Mouse (Mus musculus) gastrocnemius, adult 18-20 months (tissue): Measurements from ENCODE around the gene Mettl7b. TPM values are rescaled to one million over a fixed set of nuclear protein-coding genes. Genes with fewer than 3 reads are reported as not detected.
"Not testable (repeated sequence)": the region's sequence is repeated elsewhere in the genome, so short reads cannot be mapped to it uniquely, and the experiment has no call there.

Experiments used
- DNase-seq: peaks from one replicate; pipeline ENCODE4 v3.0.0; 2021; ENCODE audit warnings: low spot score
- long read RNA-seq, 2 experiments: library from polyadenylated mRNA; stranded (forward); transcript quantifications; one replicate each; pipeline ENCODE4 v2.0.0; 2021
- total RNA-seq, 2 experiments: library from RNA; stranded (reverse); gene quantifications; 2 replicates each; pipeline ENCODE4 v1.2.3; 2021

Mettl7b gene
- total RNA-seq, result under 1 TPM in 1 of 2 experiments, not detected in 1; 0.24 TPM
- long read RNA-seq, experiment 1, partial matches to known transcripts, result 0 of 1 reads
- long read RNA-seq, experiment 1, other reads (novel, unspliced or antisense), result 0 of 1 reads
- long read RNA-seq, experiment 2, result 0 reads

DNA sequence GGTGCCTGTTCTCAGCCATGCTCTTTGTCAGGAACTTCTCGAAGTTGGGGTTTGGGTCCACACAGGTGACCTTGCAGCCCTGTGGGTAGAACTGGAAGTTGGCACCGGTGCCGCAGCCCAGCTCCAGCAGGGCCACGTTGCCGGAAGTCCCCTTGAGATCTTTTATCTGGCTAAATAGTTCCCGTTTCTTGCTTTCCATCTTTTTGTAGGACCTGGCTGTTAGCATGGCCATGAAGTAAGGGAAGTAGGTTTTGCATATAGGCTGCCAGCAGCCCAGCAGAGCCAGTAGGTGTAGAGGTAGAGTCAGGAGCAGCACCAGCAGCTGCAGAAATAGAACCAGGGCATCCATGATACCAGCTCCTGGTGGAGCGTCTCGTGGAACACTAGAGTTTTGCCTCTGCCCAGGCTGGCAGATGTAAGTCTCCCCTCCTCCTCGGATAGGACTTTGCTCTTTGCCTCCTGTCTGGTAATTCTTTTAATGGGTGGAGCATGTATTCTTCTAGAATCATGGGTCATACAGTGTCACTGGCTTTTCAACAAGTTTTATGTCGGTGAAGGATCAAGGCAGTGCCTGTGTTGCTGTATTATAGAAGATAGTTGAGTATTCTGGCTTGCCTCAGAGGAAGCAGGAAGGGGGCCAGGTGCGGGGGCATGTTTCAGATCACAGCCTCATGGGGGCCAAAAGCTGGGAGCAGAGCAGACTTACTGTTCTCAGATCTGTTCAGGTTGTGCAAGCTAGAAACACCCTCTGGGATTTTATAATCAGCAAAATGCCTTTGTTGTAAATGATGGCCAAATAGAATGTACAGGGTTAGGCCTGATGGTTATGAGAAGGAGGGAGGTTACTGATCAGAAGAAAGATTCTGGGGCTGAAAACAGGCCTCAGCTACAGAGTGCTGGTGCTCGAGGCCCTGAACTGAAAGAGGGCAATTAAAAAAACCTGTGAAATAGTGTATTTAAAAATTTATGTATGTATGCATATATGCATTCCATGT, at the start of gene Mettl7b:
Gene Mettl7b, minus strand, starts transcription at position 399 of the 995 bp plus-strand sequence.
- DNase-seq, result no peak

DNA sequence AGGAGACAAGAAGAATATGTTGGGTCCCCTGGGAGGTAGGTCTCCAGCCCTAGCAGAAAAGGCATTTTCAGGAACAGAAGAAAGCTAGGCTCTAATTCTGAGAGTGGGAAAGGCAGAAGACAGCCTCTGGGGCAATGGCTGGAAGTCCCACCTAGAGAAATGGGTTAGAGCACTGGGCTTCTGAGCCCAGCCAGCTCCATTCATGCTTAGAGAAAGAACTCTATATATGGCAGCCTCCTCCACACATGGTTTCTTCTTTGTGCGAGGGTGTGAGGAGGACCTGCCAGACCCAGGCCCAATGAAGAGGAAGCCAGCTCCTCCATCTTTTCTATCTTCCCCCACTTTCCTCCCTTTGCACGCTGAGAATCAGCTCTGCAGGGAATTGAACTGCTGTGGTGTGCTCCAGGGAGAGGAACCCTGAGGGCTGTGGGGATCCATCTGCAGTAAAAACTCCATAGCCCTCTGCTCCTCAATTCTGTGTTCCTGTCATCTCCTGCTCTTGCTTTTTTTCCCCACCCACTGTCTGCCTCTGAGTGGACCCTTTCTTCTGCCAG, 49.6 kb upstream of the Mettl7b start, which contains the start of gene Olfr763:
Gene Olfr763, plus strand, starts transcription at position 504 of the 554 bp plus-strand sequence.
- DNase-seq, result no peak

DNA sequence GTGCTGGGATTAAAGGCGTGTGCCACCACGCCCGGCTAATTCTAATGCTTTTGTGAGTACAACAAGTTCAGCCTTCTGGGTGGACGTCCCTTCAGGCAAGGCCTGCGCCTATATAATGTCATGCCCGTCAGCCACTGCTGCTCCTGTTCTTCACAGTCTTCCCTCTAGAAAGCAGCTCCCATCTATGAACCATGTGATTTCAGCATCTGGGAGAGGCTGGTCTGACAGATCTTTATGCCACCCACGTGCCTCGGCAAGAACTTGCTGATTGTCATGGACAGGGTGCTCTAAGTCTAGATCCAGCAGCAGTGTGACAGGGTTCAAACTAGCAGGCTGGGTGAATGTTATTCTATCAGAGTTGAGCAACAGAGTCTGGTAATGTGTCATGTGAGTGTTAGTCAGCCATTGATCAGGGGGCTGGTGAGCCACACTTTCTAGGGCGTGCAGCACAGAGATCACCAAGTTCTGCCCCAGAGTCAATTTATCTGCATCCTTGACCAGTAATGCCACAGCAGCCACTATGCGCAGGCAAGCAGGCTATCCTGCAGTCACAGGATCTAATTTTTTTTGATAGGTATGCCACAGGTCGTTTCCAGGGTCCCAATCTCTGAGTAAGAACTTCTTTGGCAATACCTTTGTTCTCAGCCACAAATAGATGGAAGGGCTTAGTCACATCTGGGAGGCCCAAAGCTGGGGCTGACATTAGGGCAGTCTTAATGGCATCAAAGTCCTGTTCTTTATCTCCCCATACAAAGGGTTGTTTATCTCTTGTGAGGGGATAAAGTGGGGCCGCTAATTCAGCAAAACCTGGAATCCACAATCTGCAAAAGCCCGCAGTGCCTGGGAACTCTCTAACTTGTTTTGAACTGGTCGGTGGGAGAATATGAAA, 43.5 kb upstream of the Mettl7b start:
- DNase-seq, result no peak

DNA sequence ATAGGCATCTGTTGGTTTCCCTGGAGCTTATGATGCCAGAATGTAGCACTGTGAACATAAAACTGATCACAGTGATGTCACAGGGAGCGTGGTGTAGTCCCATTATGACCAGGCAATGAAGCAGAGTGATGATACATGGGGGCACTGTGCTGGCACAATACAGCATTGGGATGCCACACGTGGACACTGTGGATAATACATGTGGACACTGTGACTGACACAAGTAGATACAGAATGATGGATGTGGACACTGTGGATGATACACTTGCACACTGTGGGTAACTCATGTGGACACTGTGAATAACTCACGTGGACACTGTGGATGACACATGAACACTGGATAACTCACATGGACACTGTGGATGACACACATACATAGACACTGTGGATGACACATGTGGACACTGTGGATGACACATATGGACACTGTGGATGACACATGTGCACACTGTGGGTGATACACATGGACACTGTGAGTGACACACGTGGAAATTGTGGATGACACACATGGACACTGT, 35.8 kb upstream of the Mettl7b start:
- no peak for DNase-seq

DNA sequence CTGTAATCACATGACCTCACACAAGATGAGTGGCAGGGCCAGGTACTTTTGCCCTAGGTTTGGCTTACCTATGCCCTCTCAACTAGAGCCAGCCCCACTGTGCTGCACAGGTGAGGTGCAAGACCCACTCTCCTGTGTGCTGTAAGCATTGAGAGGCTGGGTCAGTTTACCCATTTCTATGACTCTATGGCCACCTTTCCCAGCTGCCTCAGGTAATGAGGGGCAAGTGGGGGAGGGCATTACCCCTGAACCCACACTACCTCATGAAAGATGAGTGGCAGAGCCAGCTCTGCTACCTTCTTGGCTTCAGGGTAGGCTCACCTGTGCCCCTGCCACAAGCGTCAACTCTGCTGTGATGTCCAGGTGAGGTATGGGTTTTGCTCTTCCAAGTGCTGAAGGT, 35.0 kb upstream of the Mettl7b start:
- no peak for DNase-seq

DNA sequence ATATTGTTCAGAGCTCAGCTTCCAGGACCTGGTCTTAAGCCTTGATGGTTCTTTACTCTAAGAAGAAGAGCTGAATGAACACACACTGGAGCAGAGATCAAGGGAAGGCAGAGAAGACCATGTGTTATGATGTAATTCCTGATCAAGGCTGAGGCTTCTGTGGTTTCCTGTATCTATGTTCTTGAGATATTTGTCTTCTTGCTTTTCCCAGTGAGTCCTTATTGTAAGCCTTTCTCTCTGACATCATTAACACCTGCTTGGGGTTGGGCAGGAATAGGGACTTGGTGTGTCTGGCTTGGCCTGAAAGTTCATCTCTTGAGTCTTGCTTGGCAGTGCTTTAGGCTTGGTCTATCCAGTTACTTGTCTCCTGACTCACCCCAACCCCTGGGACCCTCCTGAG, 30.2 kb upstream of the Mettl7b start:
- DNase-seq, result no peak

DNA sequence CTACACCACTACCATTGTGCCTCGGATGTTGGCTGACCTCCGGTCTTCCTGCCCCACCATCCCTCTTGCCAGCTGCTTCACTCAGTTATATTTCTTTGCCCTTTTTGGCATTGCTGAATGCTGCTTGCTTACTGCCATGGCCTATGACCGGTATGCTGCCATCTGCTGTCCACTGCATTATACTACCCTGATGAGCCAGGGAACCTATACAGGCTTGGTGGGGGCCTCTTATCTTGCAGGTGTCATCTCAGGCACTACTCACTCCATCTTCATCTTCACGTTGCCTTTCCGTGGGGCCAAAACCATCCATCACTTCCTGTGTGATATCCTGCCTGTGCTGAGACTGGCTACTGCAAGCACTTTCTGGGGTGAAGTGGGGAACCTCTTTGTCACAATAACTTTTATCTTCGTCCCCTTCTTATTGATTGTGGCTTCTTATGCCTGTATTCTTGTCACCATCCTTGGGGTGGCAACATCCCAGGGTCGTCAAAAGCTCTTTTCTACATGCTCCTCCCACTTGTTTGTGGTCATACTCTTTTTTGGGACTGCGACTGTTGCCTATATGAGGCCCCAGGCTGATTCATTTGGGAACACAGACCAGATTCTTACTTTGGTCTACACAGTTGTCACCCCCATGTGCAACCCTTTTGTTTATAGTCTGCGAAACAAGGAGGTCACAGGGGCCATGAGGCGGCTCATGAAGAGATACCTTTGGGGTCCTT, 29.5 kb upstream of the Mettl7b start:
- DNase-seq, result not testable (repeated sequence)

DNA sequence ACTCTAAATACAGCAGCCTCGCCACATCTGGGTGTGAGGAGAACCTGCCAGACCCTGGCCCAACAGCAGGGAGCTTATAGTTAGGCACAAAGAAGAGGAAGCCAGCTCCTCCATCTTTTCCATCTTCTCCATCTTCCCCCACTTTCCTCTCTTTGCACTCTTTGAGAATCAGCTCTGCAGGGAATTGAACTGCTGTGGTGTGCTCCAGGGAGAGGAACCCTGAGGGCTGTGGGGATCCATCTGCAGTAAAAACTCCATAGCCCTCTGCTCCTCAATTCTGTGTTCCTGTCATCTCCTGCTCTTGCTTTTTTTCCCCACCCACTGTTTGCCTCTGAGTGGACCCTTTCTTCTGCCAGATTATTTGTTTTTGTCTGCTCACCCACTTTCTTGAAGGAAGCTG, 28.3 kb upstream of the Mettl7b start, which contains the start of gene Olfr9:
Gene Olfr9, plus strand, starts transcription at position 301 of the 400 bp plus-strand sequence.
- DNase-seq, result not testable (repeated sequence)

DNA sequence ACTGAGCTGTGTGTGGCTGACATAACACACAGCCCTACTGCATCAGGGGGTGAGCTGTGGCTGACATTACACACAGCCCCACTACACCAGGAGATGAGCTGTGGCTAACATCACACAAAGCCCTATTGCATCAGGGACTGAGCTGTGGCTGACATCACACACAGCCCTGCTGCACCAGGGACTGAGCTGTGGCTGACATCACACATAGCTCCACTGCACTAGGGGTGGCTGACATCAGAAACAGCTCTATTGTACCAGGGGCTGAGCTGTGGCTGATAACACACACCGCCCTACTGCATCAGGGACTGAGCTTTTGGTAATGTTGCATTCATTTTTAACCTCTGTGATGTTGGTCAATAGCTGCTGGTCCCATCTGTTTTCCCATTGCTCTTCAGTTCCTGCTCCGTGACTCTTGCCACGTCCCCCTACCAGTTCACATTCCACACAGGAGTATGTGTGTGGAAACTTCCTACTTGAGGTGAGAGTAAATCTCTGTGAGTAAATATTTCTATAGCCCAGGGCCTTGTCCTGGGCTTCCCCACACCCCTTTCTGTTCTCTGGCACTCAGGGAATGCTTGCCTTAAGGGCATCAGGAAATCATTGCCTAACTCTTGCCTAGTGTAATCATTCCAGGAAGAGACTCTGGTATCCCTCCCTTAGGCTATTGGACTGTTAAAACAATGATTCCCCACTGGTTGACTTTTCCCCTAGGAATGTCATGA, 20.0 kb upstream of the Mettl7b start:
- DNase-seq, result no peak

DNA sequence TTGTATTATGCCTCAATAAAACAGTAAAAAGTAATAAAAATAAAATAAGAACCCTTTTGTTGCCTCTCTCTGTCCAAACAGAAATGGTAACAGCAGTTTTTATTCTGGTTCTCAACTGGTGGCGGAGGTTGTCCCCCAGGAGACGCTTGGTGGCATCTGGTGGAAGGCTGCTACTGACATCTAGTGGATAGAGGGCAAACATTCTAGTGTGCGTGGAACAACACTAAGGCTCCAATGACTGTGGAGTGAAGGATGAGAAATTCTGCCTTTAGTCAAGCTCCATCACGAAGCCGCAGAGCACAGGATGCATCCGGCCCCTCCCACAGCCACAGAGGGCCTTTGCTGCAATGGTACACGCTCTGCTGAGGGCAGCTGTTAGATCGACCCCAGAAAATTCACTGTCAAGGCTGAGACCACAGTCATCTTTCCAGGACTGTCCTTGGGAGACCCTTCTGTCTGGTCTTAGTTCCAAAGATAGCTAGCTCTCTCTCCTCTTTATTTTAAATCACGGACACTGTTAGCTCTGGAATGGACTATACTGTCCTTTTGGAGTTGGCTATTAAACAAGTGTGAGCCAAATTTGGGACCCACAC, 16.8 kb upstream of the Mettl7b start:
- peak; percentile 46 for DNase-seq

DNA sequence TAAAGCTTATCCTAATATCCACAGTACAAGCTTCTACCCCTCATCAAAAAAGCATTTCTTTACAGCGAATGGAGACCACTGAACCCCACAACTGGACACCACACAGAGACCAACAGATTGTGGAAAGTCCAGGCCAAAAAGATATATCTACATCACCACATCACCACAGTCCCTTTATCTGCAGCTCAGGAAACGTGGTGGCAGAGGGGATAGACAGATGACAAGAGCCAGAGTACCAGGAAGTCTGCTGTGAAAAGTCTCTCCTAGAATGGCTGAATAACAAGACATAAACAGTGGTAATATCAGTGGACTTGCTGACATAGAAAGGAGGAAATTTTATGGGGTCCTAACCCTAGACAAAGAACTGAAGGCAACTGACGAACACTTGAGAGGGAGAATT, 15.6 kb upstream of the Mettl7b start:
- DNase-seq, result no peak

DNA sequence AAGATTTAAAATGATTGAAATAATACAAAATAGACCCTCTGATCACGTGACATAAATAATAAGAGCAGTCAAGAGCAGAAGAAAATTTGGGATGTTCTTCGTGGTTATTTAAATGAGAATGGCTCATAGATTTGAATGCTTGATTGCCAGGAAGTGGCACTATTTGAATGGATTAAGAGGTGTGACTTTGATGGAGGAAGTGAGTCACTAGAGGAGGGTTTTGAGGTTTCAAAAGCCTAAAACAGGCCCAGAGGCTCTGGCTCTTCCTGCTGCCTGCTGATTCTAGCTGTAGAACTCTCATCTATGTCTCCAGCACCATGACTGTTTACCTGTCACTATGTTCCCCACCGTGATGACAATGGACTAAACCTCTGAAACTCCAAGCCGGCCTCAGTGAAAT, 12.1 kb upstream of the Mettl7b start:
- no peak for DNase-seq

DNA sequence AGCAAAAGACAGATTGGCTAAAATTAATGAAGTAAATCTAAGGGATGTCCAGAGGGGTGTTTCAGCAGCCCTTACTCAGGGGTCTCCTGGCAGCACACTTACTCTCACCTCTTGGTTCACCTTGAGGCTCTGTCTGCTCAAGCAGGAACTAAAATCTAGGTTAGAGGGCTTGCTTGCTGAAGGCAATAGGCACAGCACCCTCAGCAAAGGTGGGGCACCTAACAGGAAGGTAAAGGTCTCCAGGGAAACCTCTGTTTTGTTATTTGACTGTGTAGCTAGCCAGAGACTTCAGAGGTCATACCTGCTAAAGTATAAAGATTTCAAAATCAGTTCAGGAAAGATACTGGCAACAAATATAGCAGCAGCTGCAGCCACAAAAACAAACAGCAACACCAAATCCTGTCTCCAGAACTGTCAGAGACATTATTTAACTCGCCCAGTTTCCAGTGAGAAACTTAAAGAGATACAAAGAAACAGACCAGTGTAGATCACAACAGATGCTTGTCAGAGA, 10.0 kb upstream of the Mettl7b start:
- no peak for DNase-seq

DNA sequence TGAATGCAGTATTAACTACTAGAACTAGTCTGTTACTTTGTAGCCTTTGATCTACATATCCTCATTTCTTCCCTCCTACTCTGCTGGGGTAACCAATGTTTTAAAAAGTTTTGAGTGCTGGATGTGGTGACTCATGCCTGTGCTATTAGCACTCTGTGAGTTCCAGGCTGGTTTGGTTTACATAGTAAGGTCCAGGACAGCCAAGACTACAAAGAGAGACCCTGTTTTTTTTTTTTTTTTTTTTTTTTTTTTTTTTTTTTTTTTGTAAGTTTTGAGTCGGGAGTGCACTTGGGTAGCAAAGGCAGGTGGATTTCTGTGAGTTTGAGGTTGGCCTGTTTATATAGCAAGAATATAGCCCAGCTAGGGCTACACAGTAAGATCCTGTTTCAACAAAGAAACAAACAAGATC, 7.6 kb upstream of the Mettl7b start:
- no peak for DNase-seq

DNA sequence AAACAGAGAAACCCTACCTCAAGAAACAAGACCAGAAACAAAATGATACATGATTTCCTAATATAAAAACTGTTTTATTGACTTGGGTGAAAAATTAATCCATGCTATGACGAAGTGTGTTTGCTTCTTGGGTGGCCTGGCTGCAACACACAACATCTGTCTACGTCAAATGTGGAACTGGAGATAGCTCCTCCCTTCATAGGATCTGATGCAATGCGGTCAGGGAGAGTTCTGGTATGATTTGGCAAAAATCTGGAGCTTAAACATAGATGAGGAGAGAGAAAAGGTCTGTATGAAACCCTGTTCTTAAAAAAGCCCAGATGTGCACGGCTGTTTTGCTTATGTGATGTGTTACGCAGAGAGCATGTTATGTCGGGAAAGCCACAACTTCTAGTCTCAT, 5.1 kb upstream of the Mettl7b start:
- no peak for DNase-seq

DNA sequence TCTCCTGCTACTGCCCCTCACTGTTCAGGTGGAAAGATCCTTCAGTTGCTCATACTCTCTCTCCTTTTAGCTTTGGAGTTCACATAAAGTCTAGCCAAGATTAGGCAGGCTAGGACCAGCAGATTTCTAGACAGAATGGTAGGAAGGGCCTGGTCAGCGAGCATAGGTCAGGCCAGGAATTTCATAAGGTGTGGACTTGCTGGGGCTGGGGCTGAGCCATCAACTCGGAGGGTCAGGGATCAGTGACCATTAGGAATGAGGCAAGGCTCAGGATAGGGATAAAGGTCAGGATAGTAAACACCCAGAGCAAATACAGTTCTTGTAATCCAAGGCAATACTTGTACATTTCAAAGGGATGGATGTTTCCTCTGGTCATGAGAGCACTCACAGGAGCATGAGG, 4.2 kb upstream of the Mettl7b start:
- no peak for DNase-seq

DNA sequence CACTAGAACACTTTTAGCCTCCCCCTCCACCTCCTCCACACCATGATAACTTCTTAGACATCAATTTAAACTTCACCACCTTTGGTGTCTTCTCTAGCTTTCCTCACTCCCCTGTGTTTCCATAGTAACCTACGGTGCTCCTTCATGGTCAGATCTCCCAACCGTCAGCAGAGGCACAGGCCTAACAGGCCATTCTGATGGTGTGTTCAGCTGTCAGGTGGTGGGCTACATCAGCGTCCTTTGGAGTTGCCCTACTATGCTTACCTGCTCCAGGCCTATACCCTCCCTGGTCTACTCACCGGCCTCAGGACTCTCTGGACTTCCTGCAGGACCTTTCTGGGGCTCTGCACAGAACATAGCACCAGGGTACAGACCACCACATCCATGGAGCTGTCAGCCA, 646 bp downstream of the Mettl7b start:
- no peak for DNase-seq

DNA sequence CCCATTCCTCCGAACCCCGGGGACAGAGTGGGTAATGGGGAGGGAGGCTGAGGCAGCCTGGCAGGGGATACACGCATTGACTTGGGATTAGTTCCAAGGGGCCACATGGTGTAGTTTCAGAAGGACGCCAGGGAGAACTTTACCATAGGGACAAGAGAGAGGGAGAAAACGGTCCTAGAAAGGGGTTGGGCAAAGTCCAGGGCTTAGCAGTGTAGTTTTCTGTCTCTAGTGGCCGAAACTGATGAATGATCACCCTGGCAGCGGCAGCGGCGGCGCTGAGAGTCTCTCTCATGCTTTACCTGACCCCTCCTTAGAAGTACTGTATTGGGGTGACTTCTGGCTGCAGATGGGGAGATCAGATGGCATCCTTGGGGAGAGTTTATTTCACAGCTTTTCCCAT, 2.4 kb downstream of the Mettl7b start:
- no peak for DNase-seq

DNA sequence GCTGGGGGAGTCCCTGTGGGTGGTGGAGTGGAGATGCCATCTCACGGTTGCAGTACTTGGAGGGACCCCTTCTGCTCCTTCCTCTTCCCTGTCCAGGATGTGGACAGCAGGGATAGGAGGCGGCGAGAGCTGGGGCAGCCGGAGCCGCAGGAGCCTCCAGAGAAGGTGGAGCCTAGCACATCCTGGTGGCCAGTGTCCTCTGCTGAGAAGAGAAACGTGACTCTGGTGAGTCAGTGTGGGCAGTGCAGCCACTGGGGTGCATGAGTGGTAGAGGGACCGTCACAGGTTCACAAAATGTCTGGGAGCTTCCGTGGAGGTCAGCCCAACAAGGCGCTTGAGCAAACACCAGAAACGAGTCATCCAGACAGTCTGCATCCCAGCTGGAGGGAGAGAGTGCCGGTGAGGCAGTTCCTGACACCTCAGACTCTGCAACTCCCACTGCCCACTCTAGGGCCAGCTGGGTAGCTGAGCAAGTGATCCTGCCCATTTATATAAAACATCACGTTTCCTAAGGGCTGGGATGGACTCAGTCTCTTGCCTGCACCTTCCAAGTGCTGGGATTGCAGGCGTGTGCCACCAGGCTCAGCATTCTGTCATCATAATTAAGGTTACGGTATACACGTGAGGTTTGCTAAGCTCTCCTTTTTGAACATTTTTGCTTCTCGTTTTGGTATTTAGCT, 10.4 kb downstream of the Mettl7b start:
- no peak for DNase-seq
